Mouse (Mus musculus) CH12.LX (cell line): ENCODE data around the gene Ncdn. TPM values are rescaled to one million over a fixed set of nuclear protein-coding genes. Genes with fewer than 3 reads are reported as not detected.

Experiments used
- DNase-seq: peaks from one replicate; pipeline ENCODE4 v3.0.0-alpha.2; 2013; ENCODE audit errors: extremely low read depth
- H3K27ac ChIP-seq: 2 replicates; pipeline ENCODE4 v1.5.1; 2012; ENCODE audit warnings: low read depth, mild to moderate bottlenecking, control low read depth, moderate library complexity; ENCODE audit not compliant: insufficient read depth
- H3K27me3 ChIP-seq: replicated peaks from 2 replicates; pipeline ENCODE3; 2012; ENCODE audit warnings: inconsistent platforms
- H3K36me3 ChIP-seq, 2 experiments: replicated peaks in 1 of 2; 2 replicates each; pipeline versions ENCODE3 to v1.6.1; 2012; ENCODE audit warnings: inconsistent platforms in 1 of 2, low read length in 1 of 2, mild to moderate bottlenecking in 1 of 2, mixed read lengths in 1 of 2, moderate library complexity in 1 of 2; ENCODE audit not compliant: control insufficient read depth in 1 of 2, insufficient read depth in 1 of 2
- H3K4me1 ChIP-seq, 2 experiments: 2 replicates each; pipeline ENCODE4 v1.6.1; 2012; ENCODE audit warnings: inconsistent platforms in 1 of 2, moderate library complexity in 1 of 2; ENCODE audit not compliant: insufficient read depth in 2 of 2, control insufficient read depth in 1 of 2
- H3K4me2 ChIP-seq: 2 replicates; pipeline ENCODE4 v1.6.1; 2012; ENCODE audit warnings: low read depth, mild to moderate bottlenecking, control low read depth; ENCODE audit not compliant: poor library complexity, insufficient read depth, severe bottlenecking
- H3K4me3 ChIP-seq, 3 experiments: fragments of 150-350 bp in 1 of 3; sonication (generic) in 1 of 3; replicated peaks in 1 of 3; 2 replicates each; pipeline versions ENCODE3 to v1.5.1; 2011 to 2012; ENCODE audit warnings: low read depth in 2 of 3, low read length in 2 of 3, mild to moderate bottlenecking in 2 of 3, moderate library complexity in 2 of 3, control low read depth in 1 of 3, improper control_type of control experiment in 1 of 3, inconsistent platforms in 1 of 3, mixed read lengths in 1 of 3; ENCODE audit not compliant: poor library complexity in 1 of 3
- H3K79me2 ChIP-seq: replicated peaks from 2 replicates; pipeline ENCODE4 v1.6.1; 2012; ENCODE audit warnings: mild to moderate bottlenecking, moderate library complexity; ENCODE audit not compliant: control insufficient read depth, poor library complexity, insufficient read depth, severe bottlenecking; ENCODE audit errors: extremely low read depth
- H3K9ac ChIP-seq: 2 replicates; pipeline ENCODE4 v1.6.1; 2012; ENCODE audit warnings: low read depth, mild to moderate bottlenecking, control low read depth, moderate library complexity; ENCODE audit not compliant: insufficient read depth
- H3K9me3 ChIP-seq: replicated peaks from 2 replicates; pipeline ENCODE3; 2012; ENCODE audit warnings: low read length, inconsistent platforms, mixed read lengths
- BHLHE40 ChIP-seq: IDR thresholded peaks from 2 replicates; pipeline ENCODE4 v1.6.1; 2011; ENCODE audit warnings: mild to moderate bottlenecking, low read depth, low read length, improper control_type of control experiment
- CHD2 ChIP-seq: IDR thresholded peaks from 2 replicates; pipeline ENCODE4 v1.6.1; 2011; ENCODE audit warnings: low read length, improper control_type of control experiment
- EP300 ChIP-seq: IDR thresholded peaks from 2 replicates; pipeline ENCODE4 v1.6.1; 2011; ENCODE audit warnings: low read length, improper control_type of control experiment
- ETS1 ChIP-seq: conservative IDR thresholded peaks from 2 replicates; pipeline ENCODE4 v1.6.1; 2012; ENCODE audit warnings: low read depth, mild to moderate bottlenecking, inconsistent platforms, low read length, improper control_type of control experiment, moderate library complexity
- GABPA ChIP-seq: IDR thresholded peaks from 2 replicates; pipeline ENCODE4 v1.6.1; 2012; ENCODE audit warnings: low read depth, low read length, improper control_type of control experiment, inconsistent platforms; ENCODE audit not compliant: insufficient replicate concordance
- HCFC1 ChIP-seq: IDR thresholded peaks from 2 replicates; pipeline ENCODE4 v1.6.1; 2012; ENCODE audit warnings: low read depth, mild to moderate bottlenecking, inconsistent platforms, low read length, improper control_type of control experiment
- IRF4 ChIP-seq: IDR thresholded peaks from 2 replicates; pipeline ENCODE4 v1.6.1; 2014; ENCODE audit warnings: low read depth, mild to moderate bottlenecking, inconsistent platforms, low read length, improper control_type of control experiment
- JUN ChIP-seq: IDR thresholded peaks from 2 replicates; pipeline ENCODE4 v1.6.1; 2011; ENCODE audit warnings: low read depth, mild to moderate bottlenecking, low read length, improper control_type of control experiment, moderate library complexity; ENCODE audit not compliant: insufficient read depth
- KAT2A ChIP-seq: IDR thresholded peaks from 2 replicates; pipeline ENCODE4 v1.6.1; 2012; ENCODE audit warnings: low read length, improper control_type of control experiment, inconsistent platforms; ENCODE audit not compliant: insufficient replicate concordance
- MAX ChIP-seq: IDR thresholded peaks from 2 replicates; pipeline ENCODE4 v1.6.1; 2011; ENCODE audit warnings: low read length, improper control_type of control experiment
- MAZ ChIP-seq: IDR thresholded peaks from 2 replicates; pipeline ENCODE4 v1.6.1; 2012; ENCODE audit warnings: low read depth, mild to moderate bottlenecking, inconsistent platforms, low read length, improper control_type of control experiment, moderate library complexity
- MEF2A ChIP-seq: IDR thresholded peaks from 2 replicates; pipeline ENCODE4 v1.6.1; 2014; ENCODE audit warnings: low read depth, mild to moderate bottlenecking, inconsistent platforms, low read length, improper control_type of control experiment, borderline replicate concordance
- MXI1 ChIP-seq: IDR thresholded peaks from 2 replicates; pipeline ENCODE4 v1.6.1; 2011; ENCODE audit warnings: mild to moderate bottlenecking, low read depth, low read length, improper control_type of control experiment
- PAX5 ChIP-seq: IDR thresholded peaks from 2 replicates; pipeline ENCODE4 v1.6.1; 2012; ENCODE audit warnings: low read length, inconsistent platforms, mixed read lengths
- POLR2AphosphoS2 ChIP-seq: IDR thresholded peaks from 2 replicates; pipeline ENCODE4 v1.6.1; 2011; ENCODE audit warnings: low read depth, low read length, improper control_type of control experiment
- RAD21 ChIP-seq: IDR thresholded peaks from 2 replicates; pipeline ENCODE4 v1.6.1; 2011; ENCODE audit warnings: low read depth, mild to moderate bottlenecking, low read length, improper control_type of control experiment, moderate library complexity
- RCOR1 ChIP-seq: conservative IDR thresholded peaks from 2 replicates; pipeline ENCODE4 v1.6.1; 2012; ENCODE audit warnings: low read depth, mild to moderate bottlenecking, inconsistent platforms, low read length, improper control_type of control experiment
- SMC3 ChIP-seq: IDR thresholded peaks from 2 replicates; pipeline ENCODE4 v1.6.1; 2011; ENCODE audit warnings: low read depth, low read length, improper control_type of control experiment
- TBP ChIP-seq: conservative IDR thresholded peaks from 2 replicates; pipeline ENCODE4 v1.6.1; 2011; ENCODE audit warnings: low read depth, low read length, improper control_type of control experiment
- TCF12 ChIP-seq: IDR thresholded peaks from 2 replicates; pipeline ENCODE4 v1.6.1; 2014; ENCODE audit warnings: low read depth, mild to moderate bottlenecking, inconsistent platforms, low read length, improper control_type of control experiment
- UBTF ChIP-seq: IDR thresholded peaks from 2 replicates; pipeline ENCODE4 v1.6.1; 2012; ENCODE audit warnings: low read depth, mild to moderate bottlenecking, inconsistent platforms, low read length, improper control_type of control experiment, moderate library complexity
- USF1 ChIP-seq: IDR thresholded peaks from 2 replicates; pipeline ENCODE4 v1.6.1; 2014; ENCODE audit warnings: low read depth, mild to moderate bottlenecking, inconsistent platforms, low read length, improper control_type of control experiment
- USF2 ChIP-seq: conservative IDR thresholded peaks from 2 replicates; pipeline ENCODE4 v1.6.1; 2011; ENCODE audit warnings: low read depth, low read length, improper control_type of control experiment
- ZC3H11A ChIP-seq: IDR thresholded peaks from 2 replicates; pipeline ENCODE4 v1.6.1; 2012; ENCODE audit warnings: low read depth, mild to moderate bottlenecking, inconsistent platforms, low read length, improper control_type of control experiment
- ZKSCAN1 ChIP-seq: IDR thresholded peaks from 2 replicates; pipeline ENCODE4 v1.6.1; 2012; ENCODE audit warnings: low read depth, inconsistent platforms, low read length, improper control_type of control experiment, borderline replicate concordance
- dilution Hi-C: fragments of 300-500 bp; cut with MboI; formaldehyde crosslinking; loops from 2 replicates; pipeline ENCODE4 v1.14.3; 2020; ENCODE audit warnings: low sequenced_read_pairs; ENCODE audit not compliant: extremely low pct_unique_long_range_greater_than_20kb, extremely low pct_ligation_motif_present
- in situ Hi-C: fragments of 300-500 bp; cut with MboI; formaldehyde crosslinking; loops from 3 replicates; pipeline ENCODE4 v1.14.3; 2019; ENCODE audit warnings: low sequenced_read_pairs, low pct_ligation_motif_present, low pct_unique_long_range_greater_than_20kb, mixed read lengths
- polyA plus RNA-seq: library from polyadenylated mRNA; unstranded; fragments of >175 nt; gene quantifications from 2 replicates; pipeline ENCODE4 v1.2.1, GENCODE M21; 2012; ENCODE audit warnings: low read depth; ENCODE audit not compliant: insufficient read length
- total RNA-seq, 2 experiments: library from RNA; depleted of rRNA; stranded (reverse); fragments of 300-350 nt in 1 of 2; fragments of >200 nt in 1 of 2; gene quantifications; 2 replicates each; pipeline ENCODE4 v1.2.3; 2012 to 2014

Gene Ncdn
- total and polyA plus RNA-seq, 3 experiments: 18.7 to 41.2 (median 30.6) TPM

GRCm38 (mm10) chr4:126734700-126735381, 18.4 kb downstream of the Ncdn start:
- in situ Hi-C loops: no loop called here
- Histone ChIP-seq H3K27ac (no peak overlapping the region), H3K9me3 (peaks cover 7% of the 10 kb centered on the region), H3K27me3 (no peaks in the 10 kb centered on the region), H3K4me3 (no peak overlapping the region)
- no peak for DNase-seq
- no peak for TF ChIP-seq MXI1
- no peak for TF ChIP-seq ZKSCAN1
- no peak for TF ChIP-seq ETS1
- no peak for TF ChIP-seq UBTF
- no peak for TF ChIP-seq TBP
- no peak for TF ChIP-seq CHD2
- TF ChIP-seq GABPA: no peak
- TF ChIP-seq MEF2A: no peak
- no peak for TF ChIP-seq EP300
- no peak for TF ChIP-seq TCF12
- TF ChIP-seq HCFC1: no peak
- TF ChIP-seq USF1: no peak
- TF ChIP-seq KAT2A: no peak
- TF ChIP-seq, all 38 proteins: peak for 0
- H3K79me2 ChIP-seq: no peaks in the 10 kb centered on the region
- no peak overlapping the region for H3K4me2 ChIP-seq
- no peak overlapping the region for H3K9ac ChIP-seq
- no peaks in the 10 kb centered on the region for H3K36me3 ChIP-seq
- no peaks in the 10 kb centered on the region for H3K4me1 ChIP-seq
- dilution Hi-C loops: no loop called here

DNA sequence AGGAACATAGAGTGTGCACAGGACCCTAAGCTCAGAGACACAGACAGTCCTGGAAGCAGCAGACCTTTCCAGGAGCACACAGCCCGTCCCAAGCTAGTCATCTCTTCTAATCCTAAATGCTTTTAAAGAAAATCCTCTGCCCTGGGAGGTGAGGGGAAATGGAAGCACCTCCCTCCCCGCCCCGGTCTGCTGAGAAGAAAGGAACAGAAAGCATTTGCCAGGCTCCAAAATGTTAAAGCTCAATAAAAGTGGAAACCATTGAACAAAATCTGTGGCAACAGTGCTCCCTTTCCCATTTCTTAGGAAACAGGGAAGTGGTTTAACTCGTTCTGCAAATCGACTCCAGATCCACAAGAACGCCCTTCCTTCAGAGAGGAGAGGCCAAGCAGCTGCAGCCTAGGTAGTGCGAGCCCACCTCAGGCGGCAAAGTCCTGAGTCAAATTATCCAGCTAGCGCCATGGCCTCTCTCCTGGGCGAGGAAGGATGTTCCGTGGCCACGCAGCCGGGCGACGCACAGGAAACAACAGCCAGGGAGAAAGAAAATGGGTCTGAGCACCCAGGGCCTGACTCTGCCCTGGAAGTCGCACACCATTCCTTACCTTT, 19.1 kb downstream of the Ncdn start:
- in situ Hi-C loops (no loop called here), dilution Hi-C loops (no loop called here)
- H3K27me3 ChIP-seq: no peaks in the 10 kb centered on the region
- H3K4me3 ChIP-seq: no peak overlapping the region
- no peak overlapping the region for H3K4me2 ChIP-seq
- H3K9me3 ChIP-seq: peaks cover 7% of the 10 kb centered on the region
- no peak overlapping the region for H3K9ac ChIP-seq
- H3K79me2 ChIP-seq: no peaks in the 10 kb centered on the region
- DNase-seq: no peak
- no peak overlapping the region for H3K27ac ChIP-seq
- no peaks in the 10 kb centered on the region for H3K36me3 ChIP-seq
- TF ChIP-seq RAD21 (no peak), CHD2 (no peak), JUN (no peak), MAX (no peak), MXI1 (no peak), MAZ (no peak), ZKSCAN1 (no peak), ETS1 (no peak), BHLHE40 (no peak), RCOR1 (no peak), ZC3H11A (no peak), POLR2AphosphoS2 (no peak), KAT2A (no peak), PAX5 (no peak), SMC3 (no peak), TCF12 (no peak), IRF4 (no peak), USF1 (no peak), USF2 (no peak)
- no peaks in the 10 kb centered on the region for H3K4me1 ChIP-seq
